Comparison of ENCODE assay signal across 8 mouse cellular contexts in genomic region chr8:107292928-107293601, GRCm38 (mm10). TPM values are rescaled to one million over a fixed set of nuclear protein-coding genes. Genes with fewer than 3 reads are reported as not detected.
DNase-seq lines count a peak whose midpoint lies in the region; ATAC-seq and TF ChIP-seq lines count a peak whose summit lies in the region.

TSS of gene Nfat5 (plus strand) at chr8:107293470.

- H3K27ac ChIP-seq in hindbrain, embryonic 10.5 days, result peak within 1 kb of the TSS; percentile 98
- H3K27ac ChIP-seq in lung, postnatal 0 days (ENCODE audit: low read length), result peak within 1 kb of the TSS; percentile 98

- TF ChIP-seq EP300 in lung, postnatal 0 days (IDR thresholded peaks at IDR 0.05), result no peak

- H3K27me3 ChIP-seq in hindbrain, embryonic 10.5 days (ENCODE audit: insufficient read depth, poor library complexity, severe bottlenecking), result no peaks in the 10 kb centered on the region
- no peaks in the 10 kb centered on the region for H3K27me3 ChIP-seq in lung, postnatal 0 days (replicated peaks; ENCODE audit: insufficient read depth, low read length)

- peak within 1 kb of the TSS; percentile 98 for H3K4me3 ChIP-seq in hindbrain, embryonic 10.5 days
- H3K4me3 ChIP-seq in lung, postnatal 0 days (ENCODE audit: low read depth, low read length), result peak within 1 kb of the TSS; percentile 100

- DNase-seq in MEL-GATA-1-ER (ENCODE audit: extremely low read depth, low read depth), result peak; percentile 53
- DNase-seq in cerebellum, adult 8-10 months, result peak; percentile 100
- DNase-seq in hindbrain, embryonic 10.5 days (ENCODE audit: low spot score), result peak; percentile 97
- DNase-seq in layer of hippocampus, adult 9-11 months, result peak; percentile 93
- DNase-seq in lung, postnatal 0 days (ENCODE audit: low spot score), result peak; percentile 97
- DNase-seq in ovary, postnatal 14 days (ENCODE audit: low spot score), result peak; percentile 100
- peak; percentile 96 for DNase-seq in thymus, postnatal 14 days

- ATAC-seq in frontal cortex, adult (ENCODE audit: low TSS enrichment), result peak; percentile 89
- peak; percentile 96 for ATAC-seq in lung, postnatal 0 days

- H3K9me3 ChIP-seq in hindbrain, embryonic 10.5 days, result no peaks in the 10 kb centered on the region
- no peaks in the 10 kb centered on the region for H3K9me3 ChIP-seq in lung, postnatal 0 days (ENCODE audit: low read length)

- peak; percentile 22 for TF ChIP-seq CTCF in lung, postnatal 0 days (IDR thresholded peaks at IDR 0.05)

- no peaks in the 10 kb centered on the region for H3K36me3 ChIP-seq in hindbrain, embryonic 10.5 days
- H3K36me3 ChIP-seq in lung, postnatal 0 days (ENCODE audit: insufficient read depth, low read length), result no peaks in the 10 kb centered on the region

- peaks cover 22% of the 10 kb centered on the region for H3K4me1 ChIP-seq in hindbrain, embryonic 10.5 days (replicated peaks)
- no peaks in the 10 kb centered on the region; the same call in 1 of the 2 replicates for H3K4me1 ChIP-seq in lung, postnatal 0 days (ENCODE audit: insufficient read depth, low read depth, low read length)

- peak within 1 kb of the TSS; percentile 57 for H3K4me2 ChIP-seq in lung, postnatal 0 days (replicated peaks; ENCODE audit: low read depth, low read length)

- H3K9ac ChIP-seq in lung, postnatal 0 days (replicated peaks; ENCODE audit: low read depth), result peak within 1 kb of the TSS; percentile 97

- WGBS in hindbrain, embryonic 10.5 days, result under 1% methylated on average over 48 of the region's 49 CpGs
- under 1% methylated on average over 41 of the region's 49 CpGs for WGBS in lung, postnatal 0 days

RNA-seq across cellular contexts. Expression of gene Nfat5, which starts in this region (rescaled TPM):
- 8.7 and 9.9 TPM in 2 replicates for polyA plus RNA-seq in hindbrain, embryonic 10.5 days (2016; fragmentation: Nextera tagmentation; extraction: Ambion mirVana)
- 8.8 and 10.8 TPM in 2 replicates for polyA plus RNA-seq in lung, postnatal 0 days (2015; fragmentation: Nextera tagmentation; extraction: Ambion mirVana)

Comparison
In these comparisons a context has a peak if more than half of its experiments do, and no peak if none do; other contexts are left out.
1. Peak in every context shown above with its lines: DNase-seq, ATAC-seq, H3K4me3 ChIP-seq and H3K27ac ChIP-seq.